Mouse (Mus musculus) heart, embryonic 11.5 days (tissue): Measurements from ENCODE around the gene Paqr9. TPM values are rescaled to one million over a fixed set of nuclear protein-coding genes. Genes with fewer than 3 reads are reported as not detected.

Experiments
- ATAC-seq: fragments of 200-750 bp; cut with Nextera tagmentation; replicated peaks from 2 replicates; pipeline ENCODE4 v1.8.0; 2017; ENCODE audit warnings: moderate library complexity; ENCODE audit not compliant: insufficient number of reproducible peaks, low FRiP score, low TSS enrichment
- H3K27ac ChIP-seq: fragments of 300-500 bp; sonication (generic); 2 replicates; pipeline ENCODE4 v1.5.1; 2014; ENCODE audit warnings: mild to moderate bottlenecking, low read depth, low read length
- H3K27me3 ChIP-seq: fragments of 300-500 bp; sonication (generic); 2 replicates; pipeline ENCODE4 v1.6.1; 2014; ENCODE audit warnings: mild to moderate bottlenecking, low read length, mixed read lengths; ENCODE audit not compliant: control insufficient read depth, insufficient read depth
- H3K36me3 ChIP-seq: fragments of 300-500 bp; sonication (generic); 2 replicates; pipeline ENCODE4 v1.6.1; 2014; ENCODE audit warnings: mild to moderate bottlenecking, low read length, moderate library complexity, mixed read lengths; ENCODE audit not compliant: control insufficient read depth, insufficient read depth
- H3K4me1 ChIP-seq: fragments of 300-500 bp; sonication (generic); 2 replicates; pipeline ENCODE4 v1.6.1; 2014; ENCODE audit warnings: low read length; ENCODE audit not compliant: control insufficient read depth, insufficient read depth
- H3K4me2 ChIP-seq: fragments of 300-500 bp; sonication (generic); 2 replicates; pipeline ENCODE4 v1.6.1; 2014; ENCODE audit warnings: mild to moderate bottlenecking, moderate library complexity
- H3K4me3 ChIP-seq: fragments of 300-500 bp; sonication (generic); 2 replicates; pipeline ENCODE4 v1.5.1; 2014; ENCODE audit warnings: low read depth, low read length
- H3K9ac ChIP-seq: fragments of 300-500 bp; sonication (generic); 2 replicates; pipeline ENCODE4 v1.6.1; 2014; ENCODE audit warnings: mild to moderate bottlenecking, low read depth, low read length, moderate library complexity
- H3K9me3 ChIP-seq: fragments of 300-500 bp; sonication (generic); replicated peaks from 2 replicates; pipeline ENCODE4 v1.6.1; 2016; ENCODE audit warnings: low read length; ENCODE audit not compliant: control insufficient read depth
- WGBS: fragments of 180-500 bp; shearing (Covaris S2); extraction: QIAGEN DNeasy Blood & Tissue Kit; methylation state at CpG from one replicate; pipeline ENCODE4 v1.1.7; 2014; ENCODE audit not compliant: insufficient replicate concordance; 5-methylcytosine and 5-hydroxymethylcytosine counted together
- polyA plus RNA-seq: library from polyadenylated mRNA; unstranded; fragments of >200 nt; fragmentation: Nextera tagmentation; extraction: Ambion mirVana; gene quantifications from 2 replicates; pipeline ENCODE4 v1.2.1, GENCODE M21; 2014

The Paqr9 gene
- polyA plus RNA-seq, 1 experiment from 2014 or later, result 0.86 TPM

GRCm38 (mm10) chr9:95566394-95566793, 6.9 kb downstream of the Paqr9 start:
- no peak overlapping the region for H3K27ac ChIP-seq
- H3K36me3 ChIP-seq, result no peaks in the 10 kb centered on the region
- 84% methylated on average over 10 of the region's 10 CpGs for WGBS
- no peak for ATAC-seq
- no peak overlapping the region for H3K9ac ChIP-seq
- H3K4me1 ChIP-seq, result no peaks in the 10 kb centered on the region
- H3K4me3 ChIP-seq, result no peak overlapping the region
- no peak overlapping the region for H3K4me2 ChIP-seq
- peaks cover 10% of the 10 kb centered on the region for H3K27me3 ChIP-seq
- no peaks in the 10 kb centered on the region for H3K9me3 ChIP-seq

GRCm38 (mm10) chr9:95566931-95567330, 7.5 kb downstream of the Paqr9 start:
- H3K9me3 ChIP-seq, result no peaks in the 10 kb centered on the region
- no peak overlapping the region for H3K9ac ChIP-seq
- H3K4me2 ChIP-seq, result no peak overlapping the region
- peaks cover 6% of the 10 kb centered on the region for H3K27me3 ChIP-seq
- ATAC-seq, result no peak
- H3K4me1 ChIP-seq, result no peaks in the 10 kb centered on the region
- 69% methylated on average over 5 of the region's 5 CpGs for WGBS
- no peak overlapping the region for H3K27ac ChIP-seq
- no peak overlapping the region for H3K4me3 ChIP-seq
- no peaks in the 10 kb centered on the region for H3K36me3 ChIP-seq

- Histone ChIP-seq H3K4me2 (no peak overlapping the region), H3K9ac (no peak overlapping the region), H3K4me3 (no peak overlapping the region), H3K9me3 (no peaks in the 10 kb centered on the region), H3K36me3 (no peaks in the 10 kb centered on the region), H3K4me1 (no peaks in the 10 kb centered on the region), H3K27me3 (no peaks in the 10 kb centered on the region), H3K27ac (no peak overlapping the region)
- no peak for ATAC-seq
- 83% methylated on average over 5 of the region's 5 CpGs for WGBS
Measured at GRCm38 (mm10) chr9:95569249-95569648, 9.8 kb downstream of the Paqr9 start.

- no peak overlapping the region for H3K27ac ChIP-seq
- no peak overlapping the region for H3K4me3 ChIP-seq
- H3K4me1 ChIP-seq, result no peaks in the 10 kb centered on the region
- no peak overlapping the region for H3K9ac ChIP-seq
- no peaks in the 10 kb centered on the region for H3K27me3 ChIP-seq
- no peaks in the 10 kb centered on the region for H3K9me3 ChIP-seq
- ATAC-seq, result no peak
- 83% methylated on average over 5 of the region's 5 CpGs for WGBS
- H3K36me3 ChIP-seq, result no peaks in the 10 kb centered on the region
- H3K4me2 ChIP-seq, result no peak overlapping the region
Measured at GRCm38 (mm10) chr9:95569966-95570365, 10.5 kb downstream of the Paqr9 start.

GRCm38 (mm10) chr9:95570604-95571003, 11.1 kb downstream of the Paqr9 start:
- no peaks in the 10 kb centered on the region for H3K4me1 ChIP-seq

GRCm38 (mm10) chr9:95571494-95571893, 12.0 kb downstream of the Paqr9 start:
- Histone ChIP-seq H3K4me2 (no peak overlapping the region), H3K4me1 (no peaks in the 10 kb centered on the region), H3K9me3 (no peaks in the 10 kb centered on the region), H3K36me3 (no peaks in the 10 kb centered on the region), H3K27ac (no peak overlapping the region), H3K9ac (no peak overlapping the region), H3K27me3 (no peaks in the 10 kb centered on the region), H3K4me3 (no peak overlapping the region)
- ATAC-seq, result no peak
- 76% methylated on average over 4 of the region's 4 CpGs for WGBS

More at GRCm38 (mm10) chr9:95570604-95571003, 11.1 kb downstream of the Paqr9 start:
- no peak for ATAC-seq
- Histone ChIP-seq H3K4me2 (no peak overlapping the region), H3K27me3 (no peaks in the 10 kb centered on the region), H3K36me3 (no peaks in the 10 kb centered on the region), H3K9ac (no peak overlapping the region), H3K9me3 (no peaks in the 10 kb centered on the region), H3K27ac (no peak overlapping the region), H3K4me3 (no peak overlapping the region)
- WGBS, result 82% methylated on average over 4 of the region's 4 CpGs

- no peak for ATAC-seq
- WGBS, result 49% methylated on average over 5 of the region's 5 CpGs
- H3K4me2 ChIP-seq, result no peak overlapping the region
Measured at GRCm38 (mm10) chr9:95572558-95572957, 13.1 kb downstream of the Paqr9 start.

GRCm38 (mm10) chr9:95574116-95574515, 14.7 kb downstream of the Paqr9 start:
- no peak for ATAC-seq
- H3K27me3 ChIP-seq, result no peaks in the 10 kb centered on the region
- WGBS, result 75% methylated on average over 4 of the region's 4 CpGs
- no peak overlapping the region for H3K27ac ChIP-seq
- H3K9me3 ChIP-seq, result no peaks in the 10 kb centered on the region
- no peak overlapping the region for H3K4me3 ChIP-seq
- H3K36me3 ChIP-seq, result no peaks in the 10 kb centered on the region
- H3K9ac ChIP-seq, result no peak overlapping the region
- no peak overlapping the region for H3K4me2 ChIP-seq
- no peaks in the 10 kb centered on the region for H3K4me1 ChIP-seq

More at GRCm38 (mm10) chr9:95572558-95572957, 13.1 kb downstream of the Paqr9 start:
- H3K36me3 ChIP-seq, result no peaks in the 10 kb centered on the region
- H3K27me3 ChIP-seq, result no peaks in the 10 kb centered on the region
- H3K9me3 ChIP-seq, result no peaks in the 10 kb centered on the region
- no peak overlapping the region for H3K9ac ChIP-seq
- H3K4me3 ChIP-seq, result no peak overlapping the region
- H3K4me1 ChIP-seq, result no peaks in the 10 kb centered on the region
- H3K27ac ChIP-seq, result no peak overlapping the region

- no peak for ATAC-seq
- Histone ChIP-seq H3K36me3 (no peaks in the 10 kb centered on the region), H3K9ac (no peak overlapping the region), H3K27me3 (peaks cover 4% of the 10 kb centered on the region; the same call in 1 of the 2 replicates), H3K27ac (no peak overlapping the region), H3K4me3 (no peak overlapping the region), H3K9me3 (no peaks in the 10 kb centered on the region), H3K4me1 (no peaks in the 10 kb centered on the region), H3K4me2 (no peak overlapping the region)
- 75% methylated on average over 6 of the region's 6 CpGs for WGBS
Measured at GRCm38 (mm10) chr9:95577502-95577901, 18.0 kb downstream of the Paqr9 start.
